Mouse (Mus musculus): ENCODE measurements around the gene Arid2.
A peak's percentile ranks its signal among the peaks of the same experiment; 100 is the strongest.

GRCm38 (mm10) chr15:96287369-96287975 is at the start of gene Arid2:
- no peak for TF ChIP-seq CTCF (IDR thresholded peaks at IDR 0.05; ENCODE audit: borderline replicate concordance, insufficient read depth, low read length)
- TF ChIP-seq POLR2A (IDR thresholded peaks at IDR 0.05; ENCODE audit: low read depth, low read length), result peak; percentile 22; the same call in 1 of the 2 replicates
